Mouse (Mus musculus) layer of hippocampus, postnatal 36 days (tissue): ENCODE data around the gene Rnf10. TPM values are rescaled to one million over a fixed set of nuclear protein-coding genes. Genes with fewer than 3 reads are reported as not detected.
A peak's percentile ranks its signal among the peaks of the same experiment; 100 is the strongest.

Source experiments
- DNase-seq, 2 experiments: peaks; one replicate each; pipeline ENCODE4 v3.0.0; 2022
- total RNA-seq, 2 experiments: library from RNA; stranded (reverse); gene quantifications; 2 replicates each; pipeline ENCODE4 v1.2.3; 2021

Gene Rnf10
- total RNA-seq, 2 experiments from 2014 or later: 238 to 245 TPM

DNA sequence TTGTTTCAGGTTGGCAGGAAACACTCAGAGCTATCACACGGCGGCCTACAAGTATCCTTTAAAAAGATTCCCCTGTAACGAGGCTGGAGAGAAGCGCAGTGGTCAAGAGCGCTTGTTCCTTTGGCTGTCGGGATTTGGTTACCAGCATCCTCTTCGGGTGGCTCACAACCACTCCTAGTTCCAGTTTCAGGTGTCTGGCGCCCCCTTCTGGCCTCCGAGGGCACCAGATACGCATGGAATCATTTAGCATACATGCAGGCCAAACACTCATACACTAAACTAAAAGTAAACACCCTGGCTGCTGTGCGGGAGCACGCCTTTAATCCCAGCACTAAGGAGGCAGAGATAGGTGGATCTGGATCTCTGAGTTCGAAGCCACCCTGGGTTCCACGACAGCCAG lies 3.3 kb upstream of the Rnf10 start:
- no peak for DNase-seq

DNA sequence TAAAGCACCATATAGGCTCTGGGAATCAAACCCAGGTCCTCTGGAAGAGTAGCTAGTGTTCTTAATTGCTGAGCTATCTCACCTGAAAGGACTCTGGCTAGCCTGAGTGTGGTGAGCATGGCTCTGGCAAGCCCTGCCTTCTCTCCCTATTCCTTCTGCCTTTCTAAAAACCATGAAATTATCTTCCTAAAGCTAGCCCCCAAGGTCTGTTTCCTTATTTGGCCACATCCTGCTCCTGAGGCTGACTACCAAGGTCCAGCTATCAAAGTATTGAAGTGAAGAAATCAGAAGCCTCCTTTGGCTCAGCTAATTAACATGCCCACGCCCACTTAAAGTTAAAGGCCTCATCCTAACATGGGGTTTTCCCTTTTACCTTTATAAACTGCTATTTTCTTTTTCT lies 2.1 kb upstream of the Rnf10 start:
- no peak for DNase-seq

DNA sequence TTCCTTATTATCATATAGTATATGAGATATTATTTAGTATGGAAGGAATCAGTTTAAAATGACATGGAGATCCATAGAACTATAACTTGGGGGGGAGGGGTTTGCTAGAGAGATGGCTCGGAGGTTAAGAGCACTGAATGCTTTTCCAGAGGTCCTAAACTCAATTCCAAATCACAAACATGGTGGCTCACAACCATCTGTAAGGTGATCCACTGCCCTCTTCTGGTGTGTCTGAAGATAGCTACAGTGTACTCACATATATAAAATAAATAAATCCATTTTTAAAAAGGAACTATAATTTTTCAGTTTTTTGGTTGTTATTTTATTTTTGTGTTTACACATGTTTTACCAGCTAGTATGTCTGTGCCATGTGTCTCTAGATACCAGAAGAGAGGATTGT lies 1.7 kb upstream of the Rnf10 start:
- no peak for DNase-seq

DNA sequence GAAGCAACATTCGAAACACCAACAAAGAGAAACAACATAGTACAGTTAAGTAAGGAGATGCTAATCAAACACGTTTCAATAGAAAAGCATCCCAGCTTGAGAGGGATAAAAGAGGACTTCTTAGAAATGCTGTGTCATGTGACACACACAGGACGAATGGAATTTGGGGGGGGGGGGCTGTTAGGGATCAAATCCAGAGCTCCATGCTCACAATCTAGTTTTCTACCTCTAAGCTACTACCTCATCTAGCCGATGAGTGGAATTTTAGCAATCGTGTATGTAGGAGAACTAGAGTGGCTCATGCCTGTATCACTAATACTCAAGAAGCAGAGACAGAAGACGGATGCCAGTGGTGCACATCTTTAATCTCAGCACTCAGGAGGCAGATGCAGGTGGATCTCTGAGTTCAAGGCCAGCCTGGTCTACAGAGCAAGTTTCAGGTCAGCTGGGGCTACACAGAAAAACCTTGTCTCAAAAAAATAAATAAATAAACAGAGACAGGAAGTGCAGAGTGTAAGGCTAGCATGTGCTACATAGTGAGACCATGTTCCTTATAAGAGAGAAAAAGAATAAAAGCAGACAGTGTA lies 944 bp upstream of the Rnf10 start:
- DNase-seq: no peak

DNA sequence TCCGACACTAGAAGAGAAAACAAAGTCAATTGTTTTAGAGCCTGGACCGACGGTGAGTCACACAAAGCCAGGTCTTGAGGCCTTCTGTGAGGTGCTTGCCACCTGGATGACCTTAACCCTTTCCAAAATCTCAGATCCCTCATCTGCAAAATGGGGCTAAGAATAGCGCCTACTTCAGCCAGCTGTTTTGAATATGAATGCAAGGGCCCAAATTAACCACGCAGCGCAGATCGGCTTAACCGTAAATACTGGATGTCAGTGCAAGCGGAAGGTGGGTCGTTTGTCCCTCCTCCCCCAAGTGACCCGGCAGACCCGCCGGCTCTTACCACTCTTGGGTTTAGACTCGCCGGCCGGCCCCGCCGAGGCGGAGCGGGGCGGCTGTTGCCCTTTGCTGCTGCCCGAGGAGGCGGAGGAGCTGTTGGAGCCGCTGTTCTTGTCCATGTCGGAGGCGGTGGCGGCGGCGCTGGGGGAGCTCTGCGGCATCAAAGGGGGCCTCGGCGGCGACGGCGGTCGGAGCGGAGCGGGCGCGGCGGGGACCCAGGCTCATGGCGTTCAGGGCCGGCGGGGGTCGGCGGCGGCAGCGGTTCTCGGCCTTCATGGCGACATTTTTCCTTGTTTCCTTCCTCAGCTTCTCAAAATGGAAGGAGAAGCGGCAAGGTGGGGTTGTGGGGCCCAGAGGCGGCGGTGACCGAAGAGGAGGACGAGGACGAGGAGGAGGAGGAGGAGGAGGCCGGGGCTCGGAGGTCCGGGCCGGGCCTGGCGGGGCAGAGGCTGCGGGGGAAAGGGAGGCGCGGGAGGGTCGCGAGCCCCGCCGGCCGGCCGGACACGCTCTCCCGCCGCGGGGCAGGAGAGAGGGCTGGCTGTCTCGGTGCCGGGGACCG lies 527 bp downstream of the Rnf10 start:
- peak; percentile 27 to 50 for DNase-seq

DNA sequence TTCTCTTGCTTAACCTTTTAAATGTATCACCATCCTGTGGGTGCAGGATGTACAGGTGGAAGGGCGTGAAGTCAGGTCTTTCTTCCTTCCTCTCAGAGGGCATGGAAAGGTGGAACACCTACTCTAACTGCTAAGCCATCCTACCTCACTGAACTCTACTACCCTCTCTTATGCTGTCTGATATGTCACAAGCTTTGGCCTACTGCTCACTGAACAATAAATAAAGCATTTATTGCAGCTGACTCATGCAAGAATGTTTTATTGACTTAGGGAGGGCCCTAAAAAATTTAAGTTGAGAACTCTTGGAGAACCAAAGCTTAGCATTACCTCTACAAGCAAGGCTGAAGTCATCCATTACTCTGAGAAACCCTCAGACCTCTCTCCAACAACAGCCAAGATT lies 2.7 kb downstream of the Rnf10 start:
- DNase-seq: no peak

DNA sequence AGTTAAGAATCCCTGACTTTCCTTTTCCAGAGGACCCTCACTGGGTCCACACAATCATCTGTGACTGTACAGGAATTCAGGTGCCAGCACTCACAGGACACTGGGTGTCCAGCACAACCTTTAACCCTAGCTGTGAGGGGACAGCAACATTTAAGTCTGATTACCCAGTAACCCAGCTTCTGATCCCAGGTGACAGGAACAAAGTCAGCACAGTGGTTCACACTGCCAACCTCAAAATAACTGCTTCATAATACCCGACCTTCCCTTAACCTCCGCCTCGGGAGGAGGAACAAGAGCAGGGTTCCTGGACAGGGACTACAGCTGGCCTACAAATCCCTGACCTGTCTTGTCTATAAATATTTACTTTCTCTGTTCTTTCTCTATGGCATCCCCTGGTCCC lies 4.4 kb downstream of the Rnf10 start:
- DNase-seq: no peak

DNA sequence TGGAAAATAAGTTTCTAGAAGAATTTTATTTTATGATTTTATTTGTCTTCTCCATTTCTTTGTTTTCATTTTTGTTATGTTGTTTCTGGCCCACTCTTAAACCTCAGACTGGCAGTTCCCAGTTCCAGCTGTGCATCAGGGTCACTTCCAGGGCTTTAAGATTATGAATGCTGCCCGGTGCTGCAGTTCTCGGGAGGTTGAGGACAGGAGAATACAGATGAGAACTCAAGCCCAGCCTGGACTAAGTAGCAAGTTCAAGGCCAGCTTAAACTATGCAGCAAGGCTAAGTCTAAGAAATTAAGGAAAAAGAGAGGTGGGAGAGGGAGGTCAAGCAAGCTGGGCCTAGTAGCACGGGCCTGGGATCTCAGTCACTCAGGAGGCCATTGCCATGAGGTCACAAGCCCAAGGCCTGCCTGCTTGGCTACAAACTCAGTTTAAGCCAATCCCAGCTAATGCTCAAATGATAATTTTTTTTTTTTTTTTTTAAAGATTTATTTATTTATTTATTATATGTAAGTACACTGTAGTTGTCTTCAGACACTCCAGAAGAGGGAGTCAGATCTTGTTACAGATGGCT lies 5.1 kb downstream of the Rnf10 start:
- DNase-seq: no peak

DNA sequence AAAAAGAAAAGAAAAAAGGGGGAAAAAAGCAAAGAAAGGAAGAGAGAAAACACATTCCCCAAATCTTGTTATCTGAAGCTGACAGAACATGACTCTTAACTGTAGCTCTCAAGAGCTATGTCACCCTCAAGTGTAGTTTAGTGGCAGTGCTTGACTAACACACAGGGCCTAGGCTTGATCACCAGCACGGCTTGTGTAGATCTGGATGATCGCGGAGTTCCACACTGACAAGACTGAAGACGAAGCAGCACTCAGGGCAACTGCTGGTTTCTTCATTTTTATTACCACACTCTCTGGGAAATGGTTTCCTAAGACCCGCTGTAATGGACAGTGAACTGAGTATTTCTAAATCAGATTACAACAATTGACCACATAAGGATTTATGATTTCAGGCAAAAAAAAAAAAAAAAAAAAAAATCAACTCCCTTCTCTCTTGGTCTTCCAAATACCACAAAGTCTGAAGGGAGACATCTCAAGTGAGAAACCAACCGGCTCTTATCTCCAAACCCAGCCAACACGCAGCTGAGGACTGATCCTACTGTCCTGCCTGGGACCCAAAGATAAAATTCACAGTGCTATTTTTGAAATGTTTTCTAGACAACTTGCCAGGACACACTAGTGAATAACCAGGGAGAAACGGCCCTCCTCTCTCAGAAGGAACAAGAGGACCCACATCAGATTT lies 5.8 kb downstream of the Rnf10 start:
- no peak for DNase-seq

DNA sequence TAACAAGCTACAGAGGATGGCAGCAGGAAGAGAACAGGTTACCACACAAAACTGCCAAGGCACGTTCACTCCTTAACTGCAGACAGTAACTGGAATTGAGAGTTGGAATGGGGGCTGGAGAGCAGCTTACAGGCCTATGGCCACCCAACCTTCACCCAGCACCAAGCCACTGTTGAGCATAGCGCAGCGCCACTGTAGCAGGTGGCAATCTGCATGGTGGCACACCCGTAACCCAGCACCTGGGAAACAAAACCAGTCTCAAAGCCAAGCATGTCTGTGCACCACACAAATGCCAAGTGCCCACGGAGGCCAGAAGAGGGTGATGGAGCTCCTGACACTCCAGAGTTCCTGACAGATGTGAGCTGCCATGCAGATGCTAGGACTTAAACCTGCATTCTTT lies 6.4 kb downstream of the Rnf10 start:
- DNase-seq: no peak

DNA sequence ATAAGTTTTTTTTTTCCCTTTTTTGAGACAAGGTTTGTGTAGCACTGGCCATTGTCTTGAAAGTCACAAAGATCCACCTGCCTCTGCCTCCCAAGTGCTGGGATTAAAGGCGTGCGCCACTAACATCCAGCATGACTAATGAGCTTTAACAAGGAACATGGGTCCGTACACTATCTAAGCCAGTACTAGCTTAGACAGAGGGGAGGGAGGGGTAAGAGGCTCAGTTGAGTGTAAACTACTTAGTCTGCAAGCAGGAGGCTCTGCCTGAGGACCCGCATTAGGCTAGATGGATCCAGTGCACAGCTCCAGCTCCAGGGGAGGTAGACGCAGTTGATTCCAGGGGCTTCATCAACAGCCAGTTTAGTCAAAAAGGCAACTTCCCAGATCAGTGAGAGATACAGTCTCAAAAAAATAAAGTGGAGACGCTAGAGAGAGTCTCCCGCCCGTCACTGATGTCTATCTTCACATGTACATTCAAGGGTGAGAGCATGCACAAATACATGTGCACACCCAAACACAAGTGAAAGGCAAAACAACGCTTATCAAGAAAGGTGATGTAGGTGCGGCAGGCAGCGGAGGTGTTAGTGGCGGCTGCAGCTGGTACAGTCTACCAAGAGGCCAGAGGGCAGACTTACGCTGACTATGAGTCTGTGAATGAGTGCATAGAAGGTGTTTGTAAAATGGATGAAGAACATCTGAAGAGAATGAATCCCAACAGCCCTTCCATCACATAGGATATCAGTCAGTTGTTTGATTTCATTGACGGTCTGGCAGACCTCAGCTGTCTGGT lies 10.0 kb downstream of the Rnf10 start:
- DNase-seq: no peak

DNA sequence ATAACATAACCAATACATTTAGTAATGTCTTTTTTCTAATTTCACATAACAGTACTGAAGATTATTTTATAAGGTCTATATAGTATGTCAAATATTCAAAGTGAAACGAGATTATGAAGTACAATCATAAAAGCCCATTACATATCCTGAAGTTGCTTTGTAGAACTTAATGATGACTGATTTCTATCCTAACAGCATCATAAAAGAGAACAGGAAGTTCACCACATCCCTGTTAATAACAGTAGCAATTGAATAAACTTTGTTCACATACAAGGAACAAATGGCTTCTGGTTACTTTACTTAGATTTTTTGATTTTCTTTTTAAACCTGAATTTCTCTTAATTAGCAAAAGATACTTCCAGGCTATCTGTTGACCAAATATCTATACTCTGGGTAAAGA lies 10.8 kb downstream of the Rnf10 start:
- DNase-seq: no peak

DNA sequence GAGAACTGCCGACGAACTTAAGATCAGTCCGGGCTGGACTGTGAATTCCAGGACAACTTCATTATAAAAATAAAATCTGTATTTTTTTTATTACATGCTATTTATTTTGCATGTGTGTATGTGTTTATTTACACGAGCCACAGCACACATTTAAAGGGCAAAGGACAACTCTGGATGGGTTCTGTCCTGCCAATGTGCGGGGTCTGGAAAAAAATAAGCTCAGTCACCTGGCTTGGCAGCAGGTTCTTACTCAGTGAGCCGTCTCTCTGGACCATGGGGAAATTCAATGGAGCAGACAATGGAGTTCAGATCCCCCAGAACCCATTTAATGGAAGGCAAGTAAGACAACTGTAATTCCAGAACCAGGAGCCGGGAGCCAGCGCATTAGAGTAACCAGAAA lies 11.6 kb downstream of the Rnf10 start:
- DNase-seq: no peak

DNA sequence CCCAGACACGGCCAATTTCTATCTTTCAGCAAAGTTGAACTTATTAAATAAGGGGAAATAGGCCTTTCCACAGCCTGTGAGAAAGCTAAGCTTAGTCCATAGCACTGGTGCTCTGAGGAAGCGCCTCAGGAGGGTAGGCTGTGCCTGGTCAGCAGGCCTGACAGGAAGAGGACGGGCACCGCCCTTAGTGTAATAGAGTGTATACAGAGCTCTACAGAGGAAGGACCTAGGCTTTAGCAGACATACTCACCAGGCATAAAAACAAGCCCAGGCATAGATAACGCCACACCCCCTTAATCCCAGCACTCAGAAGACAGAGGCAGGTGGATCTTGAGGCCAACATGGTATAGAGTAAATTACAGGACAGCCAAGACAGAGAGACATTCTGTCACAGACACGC lies 12.3 kb downstream of the Rnf10 start:
- DNase-seq: no peak

DNA sequence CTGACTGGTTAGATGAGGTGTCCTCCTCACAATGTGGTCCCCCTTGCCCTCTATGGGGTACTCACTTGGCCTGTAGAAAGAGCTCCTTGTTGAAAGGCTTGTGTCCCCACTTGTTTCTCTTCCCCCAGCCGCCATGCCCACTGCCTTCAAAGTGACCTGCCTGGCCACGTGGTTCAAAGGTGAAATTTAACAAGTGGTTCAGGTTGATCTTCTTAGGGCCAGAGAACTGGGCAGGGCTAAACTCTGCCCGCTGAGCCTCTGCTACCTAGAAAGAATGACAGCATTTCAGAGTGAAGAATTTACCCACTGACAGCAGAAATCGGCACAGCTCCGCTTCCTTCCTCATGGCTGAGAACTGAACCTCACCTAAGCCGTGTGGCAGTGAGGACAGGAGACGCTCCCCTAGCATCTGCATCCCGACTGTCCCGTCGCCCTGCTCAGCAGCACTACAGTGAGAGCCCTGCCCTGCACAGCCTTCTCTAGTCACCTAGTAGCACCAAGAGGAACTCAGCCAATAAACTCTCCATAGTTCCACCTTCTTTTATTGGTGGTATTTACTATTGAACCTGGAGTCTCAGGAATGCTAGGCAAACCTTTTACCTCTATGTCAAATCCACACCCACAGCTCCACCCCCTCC lies 15.7 kb downstream of the Rnf10 start:
- DNase-seq: no peak

DNA sequence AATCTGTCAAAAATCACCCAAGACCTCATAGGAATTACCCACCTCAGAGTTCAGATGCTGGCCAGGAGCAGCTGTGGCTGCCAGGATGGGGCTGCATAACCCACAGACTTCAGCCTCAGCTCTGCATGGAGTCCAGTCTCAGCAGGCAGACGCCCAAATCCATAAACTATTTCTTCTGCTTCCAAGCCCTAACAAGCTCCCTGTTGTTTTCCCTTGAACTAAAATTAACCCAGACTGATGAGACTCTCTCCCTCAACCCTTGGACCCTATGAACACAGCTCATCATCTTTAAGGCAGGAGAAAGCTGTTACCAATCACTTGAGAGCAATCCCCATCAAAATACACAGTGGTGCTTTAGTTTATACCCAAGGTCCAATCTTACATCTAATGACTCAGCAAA lies 17.2 kb downstream of the Rnf10 start:
- DNase-seq: no peak

DNA sequence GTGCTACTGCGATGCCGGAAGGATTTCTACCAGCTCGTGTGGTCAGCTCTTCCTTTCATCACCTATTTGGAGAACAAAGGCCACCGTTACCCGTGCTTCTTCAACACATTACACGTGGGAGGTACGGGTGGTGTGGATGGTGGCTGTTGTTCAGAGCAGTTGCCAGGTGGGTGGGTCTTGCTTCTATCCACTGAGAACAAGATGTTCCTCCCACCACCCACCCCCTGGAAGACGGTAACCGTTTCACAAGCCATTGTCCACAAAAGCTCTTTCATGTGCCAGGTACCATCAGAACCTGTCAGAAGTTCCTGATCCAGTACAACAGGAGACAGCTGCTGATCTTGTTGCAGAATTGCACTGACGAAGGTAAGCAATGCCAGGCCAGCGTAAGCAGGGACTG lies 32.5 kb downstream of the Rnf10 start:
- DNase-seq: no peak

DNA sequence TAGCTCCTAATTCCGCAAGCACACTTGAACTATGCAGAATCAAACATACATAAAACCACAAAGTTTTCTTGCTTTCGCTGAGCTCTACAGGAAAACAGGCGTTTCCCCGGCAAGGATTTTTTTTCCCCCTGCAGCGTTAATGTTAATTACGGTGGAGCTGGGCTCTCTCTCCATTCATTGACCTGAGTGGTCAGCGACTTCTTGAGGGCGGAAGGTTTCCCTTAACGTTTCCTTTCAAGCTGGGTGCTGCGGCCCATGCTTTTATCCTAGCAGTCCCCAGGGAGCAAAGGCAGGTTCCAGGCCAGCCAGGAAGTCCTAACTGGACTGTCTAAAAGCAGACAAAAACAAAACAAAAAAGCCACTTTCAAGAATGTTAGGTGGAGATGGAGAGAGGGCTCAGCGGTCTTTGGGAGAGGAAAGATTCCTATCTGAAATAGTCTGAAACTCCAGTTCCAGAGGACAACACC lies 33.9 kb downstream of the Rnf10 start:
- no peak for DNase-seq

DNA sequence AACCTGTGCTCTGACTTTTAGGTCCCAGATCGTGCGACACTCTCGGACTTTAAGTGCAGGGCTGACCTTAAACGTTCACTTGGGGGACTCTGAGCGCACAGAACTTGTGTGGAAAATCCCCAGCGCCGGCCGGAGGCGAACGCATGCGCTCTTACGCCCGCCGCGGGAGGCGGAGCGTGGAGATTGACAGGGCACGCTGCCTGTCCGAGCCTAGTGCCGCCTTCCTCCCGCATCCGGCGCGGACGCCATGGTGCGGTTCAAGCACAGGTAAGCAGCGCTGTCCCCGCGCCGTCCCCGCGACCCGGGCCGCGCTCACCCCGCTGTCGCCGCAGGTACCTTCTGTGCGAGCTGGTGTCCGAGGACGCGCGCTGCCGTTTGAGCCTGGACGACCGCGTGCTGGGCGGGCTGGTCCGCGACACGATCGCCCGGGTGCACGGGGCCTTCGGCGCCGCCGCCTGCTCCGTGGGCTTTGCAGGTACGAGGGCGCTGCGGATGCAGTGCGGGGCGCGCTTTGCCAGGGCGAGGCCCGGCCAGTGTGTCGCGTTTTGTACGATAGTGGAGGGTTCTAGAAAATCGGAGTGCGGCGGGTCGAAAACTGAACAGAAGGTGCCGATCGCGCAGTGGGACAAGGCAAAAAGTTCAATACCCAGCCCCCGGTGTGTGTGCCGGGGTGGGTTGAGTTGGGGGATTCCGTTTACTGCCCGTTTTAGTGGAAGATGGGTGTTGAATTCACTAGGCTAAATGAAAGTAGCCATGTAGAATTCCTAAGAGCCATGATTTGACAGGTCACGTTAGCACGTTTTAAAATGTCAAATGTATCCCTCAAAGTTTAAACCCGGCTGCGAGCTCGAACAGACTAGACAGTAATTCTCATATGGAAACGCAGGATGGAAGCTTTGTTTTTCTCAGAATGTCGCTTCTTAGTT lies 34.6 kb downstream of the Rnf10 start:
- peak; percentile 90 to 92 for DNase-seq

DNA sequence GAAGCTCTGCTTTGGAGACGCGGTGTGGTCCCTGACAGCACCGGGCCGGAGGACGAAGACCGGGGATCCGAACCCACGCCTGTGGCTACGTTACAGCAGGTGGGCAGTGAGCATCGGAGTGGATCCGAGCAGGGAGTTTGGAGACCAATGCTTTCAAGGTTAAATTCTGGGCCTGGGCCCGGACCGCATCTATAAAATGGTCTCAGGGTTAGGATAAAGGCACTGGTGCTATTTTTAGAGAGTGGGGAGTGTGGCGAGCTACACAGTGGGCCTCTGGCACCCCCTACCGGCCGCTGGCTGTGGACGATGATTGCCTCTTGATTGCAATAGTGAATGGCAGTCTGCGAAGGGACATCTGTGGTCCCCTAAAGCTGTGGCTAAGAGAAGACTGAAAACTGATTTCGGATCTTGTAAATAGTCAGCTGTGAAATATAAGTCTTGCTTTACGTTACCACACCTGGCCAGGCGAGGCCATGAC lies 36.9 kb downstream of the Rnf10 start, which contains the start of gene Pop5:
Gene Pop5, plus strand, starts transcription at position 51 of the 478 bp plus-strand sequence.
- peak; percentile 87 to 91 for DNase-seq
